Mouse (Mus musculus): ENCODE measurements around the gene B4galt4. TPM values are rescaled to one million over a fixed set of nuclear protein-coding genes. Genes with fewer than 3 reads are reported as not detected.
A peak's percentile ranks its signal among the peaks of the same experiment; 100 is the strongest.

Gene B4galt4
- polyA plus RNA-seq, 1 experiment from 2014 or later = 30.6 TPM

DNA sequence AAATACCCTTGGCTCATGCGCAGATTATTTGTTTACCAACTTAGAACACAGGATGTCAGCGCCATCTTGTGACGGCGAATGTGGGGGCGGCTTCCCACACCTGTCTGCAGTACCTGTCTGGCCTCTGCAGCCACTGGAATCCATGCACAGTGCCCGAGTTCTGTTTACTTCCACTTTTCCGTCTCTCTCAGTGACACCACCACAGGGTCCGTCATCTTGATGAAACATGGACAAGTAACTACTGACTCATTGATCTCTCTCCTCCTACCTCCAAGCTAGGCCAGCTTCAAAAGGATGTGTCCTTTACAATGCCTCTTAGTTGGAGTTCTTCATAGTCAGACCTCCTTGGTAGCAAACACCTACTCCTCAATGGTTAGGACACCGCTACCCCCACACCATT, 20.7 kb upstream of the B4galt4 start:
- Histone ChIP-seq H3K27me3 (replicated peaks; ENCODE audit: control insufficient read depth, insufficient read depth, low read length) (no peaks in the 10 kb centered on the region), H3K9me3 (ENCODE audit: control insufficient read depth, low read length) (no peaks in the 10 kb centered on the region), H3K27ac (ENCODE audit: low read depth) (no peak overlapping the region), H3K36me3 (ENCODE audit: control insufficient read depth, insufficient read depth, low read length) (no peaks in the 10 kb centered on the region), H3K4me1 (replicated peaks; ENCODE audit: control insufficient read depth, insufficient read depth, low read length) (no peaks in the 10 kb centered on the region), H3K4me2 (ENCODE audit: low read length) (no peak overlapping the region), H3K4me3 (ENCODE audit: low read depth, low read length) (no peak overlapping the region), H3K9ac (ENCODE audit: low read length) (no peak overlapping the region)
- ATAC-seq (replicated peaks; ENCODE audit: low FRiP score, low TSS enrichment, low read depth) (no peak), DNase-seq (ENCODE audit: low spot score) (no peak)
- 91% methylated on average over 8 of the region's 9 CpGs for WGBS

DNA sequence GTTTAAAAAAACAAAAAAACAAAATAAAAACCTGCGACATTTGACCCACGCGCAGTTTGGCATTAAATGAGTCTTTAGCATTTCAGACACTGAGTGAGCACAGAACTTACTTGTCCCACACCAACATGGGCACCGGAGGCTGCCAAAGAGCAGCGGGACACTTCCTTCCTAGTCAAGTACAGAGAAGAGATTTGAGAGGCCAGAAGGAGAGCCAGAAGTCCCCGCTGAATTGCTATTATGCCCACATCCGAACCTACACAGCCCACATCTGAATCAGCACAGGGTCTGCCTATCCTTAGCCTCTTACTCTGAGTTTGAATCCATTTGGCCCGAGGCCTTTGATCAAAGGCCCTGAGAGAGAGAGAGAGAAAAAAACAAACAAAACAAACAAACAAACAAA, 17.8 kb upstream of the B4galt4 start:
- no peak overlapping the region for H3K27ac ChIP-seq (ENCODE audit: low read depth)
- H3K4me2 ChIP-seq (ENCODE audit: low read length) = no peak overlapping the region

DNA sequence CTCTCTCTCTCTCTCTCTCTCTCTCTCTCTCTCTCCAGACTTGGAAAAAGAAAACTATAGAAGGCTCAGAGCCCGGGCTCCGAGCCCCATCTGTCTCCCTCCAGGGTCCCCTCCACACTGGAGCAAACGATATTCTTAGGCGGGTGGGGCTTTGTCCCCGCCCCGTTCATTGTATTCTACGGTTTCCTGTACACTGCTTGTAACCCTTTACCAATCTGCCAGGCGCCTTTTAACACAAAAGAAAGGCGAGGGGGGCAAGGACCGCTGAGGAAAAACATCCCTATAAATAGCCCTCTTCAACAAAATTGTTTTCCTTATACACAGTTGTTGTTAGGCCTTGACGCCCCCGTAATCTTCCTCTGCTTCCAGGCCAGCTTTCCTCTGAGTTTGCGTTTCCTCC, 17.1 kb upstream of the B4galt4 start:
- Histone ChIP-seq H3K4me3 (ENCODE audit: low read depth, low read length) (no peak overlapping the region), H3K9me3 (ENCODE audit: control insufficient read depth, low read length) (no peaks in the 10 kb centered on the region), H3K4me2 (ENCODE audit: low read length) (no peak overlapping the region), H3K9ac (ENCODE audit: low read length) (no peak overlapping the region), H3K4me1 (replicated peaks; ENCODE audit: control insufficient read depth, insufficient read depth, low read length) (0 out of 2 replicates have a peak, but pooled peaks cover 2% of the 10 kb centered on the region), H3K27me3 (replicated peaks; ENCODE audit: control insufficient read depth, insufficient read depth, low read length) (no peaks in the 10 kb centered on the region), H3K36me3 (ENCODE audit: control insufficient read depth, insufficient read depth, low read length) (no peaks in the 10 kb centered on the region), H3K27ac (ENCODE audit: low read depth) (no peak overlapping the region)
- no peak for ATAC-seq (replicated peaks; ENCODE audit: low FRiP score, low TSS enrichment, low read depth)
- DNase-seq (ENCODE audit: low spot score) = peak; percentile 42
- 69% methylated on average over 13 of the region's 13 CpGs for WGBS

More for the DNA sequence above, 17.8 kb upstream of the B4galt4 start:
- DNase-seq (ENCODE audit: low spot score) (peak; percentile 41), ATAC-seq (replicated peaks; ENCODE audit: low FRiP score, low TSS enrichment, low read depth) (no peak)
- Histone ChIP-seq H3K36me3 (ENCODE audit: control insufficient read depth, insufficient read depth, low read length) (no peaks in the 10 kb centered on the region), H3K9me3 (ENCODE audit: control insufficient read depth, low read length) (no peaks in the 10 kb centered on the region), H3K27me3 (replicated peaks; ENCODE audit: control insufficient read depth, insufficient read depth, low read length) (no peaks in the 10 kb centered on the region), H3K4me1 (replicated peaks; ENCODE audit: control insufficient read depth, insufficient read depth, low read length) (no peaks in the 10 kb centered on the region), H3K4me3 (ENCODE audit: low read depth, low read length) (no peak overlapping the region), H3K9ac (ENCODE audit: low read length) (no peak overlapping the region)
- 78% methylated on average over 8 of the region's 8 CpGs for WGBS

DNA sequence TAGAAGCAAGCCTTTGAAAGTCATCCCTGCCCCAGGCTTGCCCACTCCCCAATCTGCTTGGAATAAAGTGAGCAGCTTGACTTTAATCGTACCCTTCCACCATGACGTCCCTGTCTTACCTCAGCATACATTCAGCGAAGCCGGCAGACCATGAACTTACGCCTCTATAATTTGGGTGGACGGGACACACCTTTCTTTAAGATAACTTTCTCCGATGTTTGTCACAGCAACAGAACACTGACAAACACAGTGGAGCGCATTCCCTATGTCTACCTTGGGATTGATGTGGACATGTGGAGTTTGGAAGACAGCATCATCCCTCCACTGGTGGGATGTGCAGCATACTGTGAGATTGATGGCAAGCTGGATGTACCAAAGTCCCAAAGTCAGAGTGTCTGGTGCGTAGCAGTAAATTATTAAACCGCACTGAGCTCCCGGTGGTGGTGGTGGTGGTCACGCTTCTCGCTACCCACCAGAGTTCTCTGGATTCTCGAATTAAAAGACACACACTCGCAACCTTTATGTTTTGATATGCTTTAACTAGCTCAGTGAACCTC, 13.4 kb upstream of the B4galt4 start:
- no peak for DNase-seq (ENCODE audit: low spot score)
- H3K9me3 ChIP-seq (ENCODE audit: control insufficient read depth, low read length) = no peaks in the 10 kb centered on the region
- H3K4me2 ChIP-seq (ENCODE audit: low read length) = no peak overlapping the region
- 0 out of 2 replicates have a peak, but pooled peaks cover 2% of the 10 kb centered on the region for H3K4me1 ChIP-seq (replicated peaks; ENCODE audit: control insufficient read depth, insufficient read depth, low read length)
- no peaks in the 10 kb centered on the region for H3K27me3 ChIP-seq (replicated peaks; ENCODE audit: control insufficient read depth, insufficient read depth, low read length)
- H3K4me3 ChIP-seq (ENCODE audit: low read depth, low read length) = no peak overlapping the region
- no peak overlapping the region for H3K27ac ChIP-seq (ENCODE audit: low read depth)
- H3K9ac ChIP-seq (ENCODE audit: low read length) = no peak overlapping the region
- H3K36me3 ChIP-seq (ENCODE audit: control insufficient read depth, insufficient read depth, low read length) = no peaks in the 10 kb centered on the region
- WGBS = 92% methylated on average over 15 of the region's 15 CpGs
- ATAC-seq (replicated peaks; ENCODE audit: low FRiP score, low TSS enrichment, low read depth) = no peak

DNA sequence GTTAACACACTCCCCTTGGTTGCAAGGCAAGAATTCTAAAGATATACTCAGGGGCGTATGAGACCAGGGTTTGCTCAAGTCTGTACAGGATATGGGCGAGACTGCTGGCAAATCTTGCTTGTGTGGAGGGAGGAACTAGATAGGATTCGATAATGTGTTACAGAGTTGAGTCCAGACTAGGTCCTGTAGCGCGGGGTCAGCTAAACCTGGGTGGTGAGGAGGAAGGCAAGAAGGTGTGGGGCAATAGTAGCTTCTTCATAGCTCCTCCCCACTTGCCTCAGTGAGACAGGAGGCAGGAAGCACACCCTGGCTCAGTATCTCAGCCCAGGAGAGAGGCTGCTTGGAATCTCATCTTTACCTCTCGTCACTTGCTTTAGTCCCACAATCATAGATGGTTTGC, 12.9 kb upstream of the B4galt4 start:
- no peaks in the 10 kb centered on the region for H3K36me3 ChIP-seq (ENCODE audit: control insufficient read depth, insufficient read depth, low read length)
- DNase-seq (ENCODE audit: low spot score) (peak; percentile 48), ATAC-seq (replicated peaks; ENCODE audit: low FRiP score, low TSS enrichment, low read depth) (no peak)
- H3K9ac ChIP-seq (ENCODE audit: low read length) = no peak overlapping the region
- WGBS = 85% methylated on average over 6 of the region's 6 CpGs
- H3K27ac ChIP-seq (ENCODE audit: low read depth) = no peak overlapping the region
- 0 out of 2 replicates have a peak, but pooled peaks cover 2% of the 10 kb centered on the region for H3K4me1 ChIP-seq (replicated peaks; ENCODE audit: control insufficient read depth, insufficient read depth, low read length)
- no peaks in the 10 kb centered on the region for H3K9me3 ChIP-seq (ENCODE audit: control insufficient read depth, low read length)
- no peak overlapping the region for H3K4me2 ChIP-seq (ENCODE audit: low read length)
- H3K4me3 ChIP-seq (ENCODE audit: low read depth, low read length) = no peak overlapping the region
- H3K27me3 ChIP-seq (replicated peaks; ENCODE audit: control insufficient read depth, insufficient read depth, low read length) = no peaks in the 10 kb centered on the region

DNA sequence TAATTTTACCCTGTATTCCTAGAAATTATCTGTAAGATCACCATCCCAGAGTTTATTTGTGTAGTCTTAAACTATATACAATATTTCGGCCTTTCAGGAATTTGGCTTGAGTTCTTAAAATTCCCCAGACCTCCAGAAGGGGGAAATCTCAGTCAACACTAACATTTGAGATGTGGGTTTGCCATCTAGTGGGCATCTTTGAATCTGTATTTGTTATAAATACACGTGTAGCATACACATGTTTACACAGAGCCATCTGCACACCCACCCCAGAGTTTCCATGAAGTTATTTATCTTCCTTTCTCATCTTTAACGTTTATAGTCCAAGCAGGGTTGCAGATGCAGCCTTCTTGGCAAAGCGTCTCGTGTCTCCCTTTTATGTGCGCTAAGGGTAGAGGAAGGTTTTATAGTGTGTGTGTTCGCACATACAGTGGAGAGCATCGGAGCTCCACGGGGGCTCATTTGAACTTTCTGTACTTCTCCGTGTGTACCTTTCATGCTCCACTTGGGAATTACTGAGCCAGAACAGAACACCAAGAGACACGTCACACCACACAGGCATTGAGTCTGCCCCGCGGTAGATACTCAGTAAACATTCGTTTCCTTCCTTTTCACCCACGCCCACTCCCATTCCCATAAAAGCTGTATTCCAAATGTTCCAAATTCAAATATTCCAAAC, 12.3 kb upstream of the B4galt4 start:
- no peaks in the 10 kb centered on the region for H3K27me3 ChIP-seq (replicated peaks; ENCODE audit: control insufficient read depth, insufficient read depth, low read length)
- ATAC-seq (replicated peaks; ENCODE audit: low FRiP score, low TSS enrichment, low read depth) (0 out of 2 replicates have a peak, but pooled peaks have one; percentile 47), DNase-seq (ENCODE audit: low spot score) (peak; percentile 58)
- H3K9ac ChIP-seq (ENCODE audit: low read length) = no peak overlapping the region
- H3K4me3 ChIP-seq (ENCODE audit: low read depth, low read length) = no peak overlapping the region
- peak overlapping the region; percentile 25; the same call in 1 of the 2 replicates for H3K27ac ChIP-seq (ENCODE audit: low read depth)
- WGBS = 36% methylated on average over 15 of the region's 15 CpGs
- H3K9me3 ChIP-seq (ENCODE audit: control insufficient read depth, low read length) = no peaks in the 10 kb centered on the region
- H3K36me3 ChIP-seq (ENCODE audit: control insufficient read depth, insufficient read depth, low read length) = no peaks in the 10 kb centered on the region
- H3K4me2 ChIP-seq (ENCODE audit: low read length) = peak overlapping the region; percentile 50
- 0 out of 2 replicates have a peak, but pooled peaks cover 2% of the 10 kb centered on the region for H3K4me1 ChIP-seq (replicated peaks; ENCODE audit: control insufficient read depth, insufficient read depth, low read length)

DNA sequence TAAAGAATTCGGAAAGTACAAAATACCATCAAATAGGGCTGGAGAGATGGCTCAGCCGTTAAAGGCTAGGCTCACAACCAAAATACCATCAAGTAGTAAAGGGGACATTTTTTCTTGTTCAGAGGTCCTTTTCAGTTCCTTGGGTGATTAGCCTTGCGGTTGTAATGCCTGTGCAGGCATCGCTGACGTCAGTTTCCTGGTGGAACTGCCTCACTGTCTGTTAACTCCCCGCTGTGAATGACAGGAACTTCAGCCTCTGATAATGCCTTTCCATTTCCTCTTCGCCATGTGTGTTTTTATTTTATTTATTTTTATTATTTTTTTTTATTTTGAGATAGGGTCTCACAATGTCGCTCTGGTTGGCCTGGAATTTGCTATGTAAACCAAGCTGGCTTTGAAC, 11.1 kb upstream of the B4galt4 start:
- no peak overlapping the region for H3K9ac ChIP-seq (ENCODE audit: low read length)
- 49% methylated on average over 8 of the region's 8 CpGs for WGBS
- ATAC-seq (replicated peaks; ENCODE audit: low FRiP score, low TSS enrichment, low read depth) = no peak
- H3K4me2 ChIP-seq (ENCODE audit: low read length) = no peak overlapping the region
- no peaks in the 10 kb centered on the region for H3K27me3 ChIP-seq (replicated peaks; ENCODE audit: control insufficient read depth, insufficient read depth, low read length)
- H3K36me3 ChIP-seq (ENCODE audit: control insufficient read depth, insufficient read depth, low read length) = no peaks in the 10 kb centered on the region
- H3K27ac ChIP-seq (ENCODE audit: low read depth) = no peak overlapping the region
- no peak overlapping the region for H3K4me3 ChIP-seq (ENCODE audit: low read depth, low read length)
- peak; percentile 42 for DNase-seq (ENCODE audit: low spot score)
- H3K9me3 ChIP-seq (ENCODE audit: control insufficient read depth, low read length) = no peaks in the 10 kb centered on the region
- H3K4me1 ChIP-seq (replicated peaks; ENCODE audit: control insufficient read depth, insufficient read depth, low read length) = 0 out of 2 replicates have a peak, but pooled peaks cover 2% of the 10 kb centered on the region

DNA sequence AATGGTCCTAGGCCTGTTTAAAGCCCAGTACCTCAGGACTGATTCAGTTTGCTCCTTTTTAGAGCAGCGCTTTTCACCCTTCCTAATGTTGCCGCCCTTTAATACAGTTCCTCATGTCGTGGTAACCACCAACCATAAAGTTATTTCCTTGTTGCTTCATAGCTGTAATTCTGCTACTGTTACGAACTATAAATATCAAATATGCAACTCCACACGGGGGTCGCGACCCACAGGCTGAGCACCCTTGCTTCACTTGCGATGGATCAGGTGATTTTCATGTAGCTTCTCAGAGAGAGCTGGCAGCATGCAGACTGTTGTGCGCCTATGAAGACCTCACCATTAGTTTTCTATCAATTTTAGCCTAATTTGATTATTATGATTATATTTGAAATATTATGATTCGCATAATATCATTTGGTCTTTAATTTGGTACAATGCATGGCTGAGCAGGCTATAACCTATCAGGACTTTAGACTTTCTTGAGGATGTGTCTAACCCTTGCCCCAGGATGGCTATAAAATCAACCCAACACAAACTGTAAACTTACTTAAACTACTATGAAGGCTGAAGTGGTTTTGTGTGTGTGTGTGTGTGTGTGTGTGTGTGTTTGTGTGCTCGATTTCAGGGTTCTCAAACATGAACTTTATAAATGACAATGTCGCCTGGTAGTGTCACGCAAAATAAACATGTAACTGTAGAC, 710 bp upstream of the B4galt4 start:
- peak overlapping the region; percentile 74 for H3K4me3 ChIP-seq (ENCODE audit: low read depth, low read length)
- peak overlapping the region; percentile 58 for H3K4me2 ChIP-seq (ENCODE audit: low read length)
- no peaks in the 10 kb centered on the region for H3K27me3 ChIP-seq (replicated peaks; ENCODE audit: control insufficient read depth, insufficient read depth, low read length)
- 0 out of 2 replicates have a peak, but pooled peaks cover 4% of the 10 kb centered on the region for H3K36me3 ChIP-seq (ENCODE audit: control insufficient read depth, insufficient read depth, low read length)
- no peaks in the 10 kb centered on the region; the same call in 1 of the 2 replicates for H3K4me1 ChIP-seq (replicated peaks; ENCODE audit: control insufficient read depth, insufficient read depth, low read length)
- no peak overlapping the region for H3K27ac ChIP-seq (ENCODE audit: low read depth)
- no peak overlapping the region for H3K9ac ChIP-seq (ENCODE audit: low read length)
- WGBS = 79% methylated on average over 13 of the region's 13 CpGs
- H3K9me3 ChIP-seq (ENCODE audit: control insufficient read depth, low read length) = no peaks in the 10 kb centered on the region
- ATAC-seq (replicated peaks; ENCODE audit: low FRiP score, low TSS enrichment, low read depth) (no peak), DNase-seq (ENCODE audit: low spot score) (no peak)

Data from intestine, embryonic 14.5 days (tissue).